Mouse (Mus musculus) intestine, embryonic 15.5 days (tissue): ENCODE measurements around the gene Rasa3. TPM values are rescaled to one million over a fixed set of nuclear protein-coding genes. Genes with fewer than 3 reads are reported as not detected.

Source experiments
- ATAC-seq: fragments of 200-750 bp; cut with Nextera tagmentation; 2 replicates; pipeline ENCODE4 v1.8.0; 2017; ENCODE audit warnings: moderate TSS enrichment, moderate library complexity
- H3K27ac ChIP-seq: fragments of 300-500 bp; sonication (generic); 2 replicates; pipeline ENCODE4 v1.5.1; 2015; ENCODE audit warnings: mild to moderate bottlenecking, inconsistent platforms
- H3K27me3 ChIP-seq: fragments of 300-500 bp; sonication (generic); replicated peaks from 2 replicates; pipeline ENCODE4 v1.6.1; 2015; ENCODE audit warnings: inconsistent platforms
- H3K36me3 ChIP-seq: fragments of 300-500 bp; sonication (generic); 2 replicates; pipeline ENCODE4 v1.6.1; 2015; ENCODE audit warnings: inconsistent platforms
- H3K4me1 ChIP-seq: fragments of 300-500 bp; sonication (generic); replicated peaks from 2 replicates; pipeline ENCODE4 v1.6.1; 2015; ENCODE audit warnings: inconsistent platforms
- H3K4me2 ChIP-seq: fragments of 300-500 bp; sonication (generic); replicated peaks from 2 replicates; pipeline ENCODE4 v1.6.1; 2015; ENCODE audit warnings: mild to moderate bottlenecking, inconsistent platforms
- H3K4me3 ChIP-seq: fragments of 300-500 bp; sonication (generic); replicated peaks from 2 replicates; pipeline ENCODE4 v1.5.1; 2015; ENCODE audit warnings: inconsistent platforms
- H3K9ac ChIP-seq: fragments of 300-500 bp; sonication (generic); 2 replicates; pipeline ENCODE4 v1.6.1; 2015; ENCODE audit warnings: inconsistent platforms
- H3K9me3 ChIP-seq: fragments of 300-500 bp; sonication (generic); 2 replicates; pipeline ENCODE4 v1.6.1; 2016; ENCODE audit warnings: inconsistent platforms
- WGBS: fragments of 180-500 bp; shearing (Covaris S2); methylation state at CpG from one replicate; pipeline ENCODE4 v1.1.7; 2015; 5-methylcytosine and 5-hydroxymethylcytosine counted together
- polyA plus RNA-seq: library from polyadenylated mRNA; unstranded; fragments of >200 nt; fragmentation: Nextera tagmentation; extraction: Ambion mirVana; gene quantifications from 2 replicates; pipeline ENCODE4 v1.2.1, GENCODE M21; 2015

The Rasa3 gene
- polyA plus RNA-seq, 1 experiment from 2014 or later, result 22.2 TPM

GRCm38 (mm10) chr8:13641206-13641605 lies 36.2 kb downstream of the Rasa3 start:
- Histone ChIP-seq H3K27ac (no peak overlapping the region), H3K9me3 (no peaks in the 10 kb centered on the region), H3K4me2 (no peak overlapping the region), H3K4me3 (no peak overlapping the region), H3K27me3 (no peaks in the 10 kb centered on the region), H3K36me3 (no peaks in the 10 kb centered on the region), H3K4me1 (peaks cover 16% of the 10 kb centered on the region), H3K9ac (no peak overlapping the region)
- ATAC-seq, result peak; percentile 27; the same call in 1 of the 2 replicates
- whole genome bisulfite sequencing, result 61% methylated on average over 9 of the region's 9 CpGs

GRCm38 (mm10) chr8:13640452-13640883 lies 36.9 kb downstream of the Rasa3 start:
- ATAC-seq, result peak; percentile 69
- Histone ChIP-seq H3K9ac (no peak overlapping the region), H3K27ac (peak overlapping the region; percentile 25; the same call in 1 of the 2 replicates), H3K36me3 (no peaks in the 10 kb centered on the region), H3K4me1 (peaks cover 16% of the 10 kb centered on the region), H3K4me3 (no peak overlapping the region), H3K9me3 (no peaks in the 10 kb centered on the region), H3K4me2 (no peak overlapping the region), H3K27me3 (no peaks in the 10 kb centered on the region)
- 38% methylated on average over 9 of the region's 9 CpGs for WGBS

- Histone ChIP-seq H3K4me3 (no peak overlapping the region), H3K4me1 (no peaks in the 10 kb centered on the region), H3K4me2 (no peak overlapping the region), H3K9ac (no peak overlapping the region), H3K27me3 (no peaks in the 10 kb centered on the region), H3K27ac (no peak overlapping the region), H3K36me3 (no peaks in the 10 kb centered on the region), H3K9me3 (no peaks in the 10 kb centered on the region)
- no peak for ATAC-seq
- WGBS, result 86% methylated on average over 6 of the region's 6 CpGs
These were observed 44.3 kb downstream of the Rasa3 start for GRCm38 (mm10) chr8:13633107-13633506.

GRCm38 (mm10) chr8:13632309-13632708 lies 45.1 kb downstream of the Rasa3 start:
- H3K4me1 ChIP-seq, result no peaks in the 10 kb centered on the region
- no peak overlapping the region for H3K27ac ChIP-seq
- no peak overlapping the region for H3K9ac ChIP-seq
- ATAC-seq, result no peak
- no peak overlapping the region for H3K4me2 ChIP-seq
- no peaks in the 10 kb centered on the region for H3K27me3 ChIP-seq
- H3K4me3 ChIP-seq, result no peak overlapping the region
- H3K9me3 ChIP-seq, result no peaks in the 10 kb centered on the region
- H3K36me3 ChIP-seq, result no peaks in the 10 kb centered on the region
- 84% methylated on average over 6 of the region's 6 CpGs for WGBS

GRCm38 (mm10) chr8:13630754-13631153 lies 46.6 kb downstream of the Rasa3 start:
- Histone ChIP-seq H3K4me1 (no peaks in the 10 kb centered on the region; the same call in 1 of the 2 replicates), H3K9me3 (no peaks in the 10 kb centered on the region), H3K9ac (no peak overlapping the region), H3K27me3 (no peaks in the 10 kb centered on the region), H3K36me3 (no peaks in the 10 kb centered on the region), H3K27ac (no peak overlapping the region), H3K4me3 (no peak overlapping the region), H3K4me2 (no peak overlapping the region)
- ATAC-seq, result no peak
- 83% methylated on average over 4 of the region's 4 CpGs for WGBS

GRCm38 (mm10) chr8:13630171-13630570 lies 47.2 kb downstream of the Rasa3 start:
- H3K27me3 ChIP-seq, result no peaks in the 10 kb centered on the region
- WGBS, result 68% methylated on average over 5 of the region's 5 CpGs
- no peak overlapping the region for H3K4me2 ChIP-seq
- no peaks in the 10 kb centered on the region for H3K9me3 ChIP-seq
- no peak overlapping the region for H3K4me3 ChIP-seq
- peaks cover 3% of the 10 kb centered on the region for H3K4me1 ChIP-seq
- H3K36me3 ChIP-seq, result no peaks in the 10 kb centered on the region
- ATAC-seq, result no peak
- H3K27ac ChIP-seq, result no peak overlapping the region
- H3K9ac ChIP-seq, result no peak overlapping the region

- no peak overlapping the region for H3K4me2 ChIP-seq
- no peak overlapping the region for H3K4me3 ChIP-seq
- no peaks in the 10 kb centered on the region for H3K27me3 ChIP-seq
- WGBS, result 87% methylated on average over 10 of the region's 10 CpGs
- no peaks in the 10 kb centered on the region for H3K9me3 ChIP-seq
- no peak for ATAC-seq
- no peak overlapping the region for H3K27ac ChIP-seq
- H3K9ac ChIP-seq, result no peak overlapping the region
- peaks cover 9% of the 10 kb centered on the region for H3K4me1 ChIP-seq
- H3K36me3 ChIP-seq, result no peaks in the 10 kb centered on the region
These were observed 47.9 kb downstream of the Rasa3 start for GRCm38 (mm10) chr8:13629351-13630090.

- no peak for ATAC-seq
- no peaks in the 10 kb centered on the region for H3K36me3 ChIP-seq
- 91% methylated on average over 9 of the region's 9 CpGs for WGBS
These were observed 49.3 kb downstream of the Rasa3 start for GRCm38 (mm10) chr8:13628067-13628466.

GRCm38 (mm10) chr8:13627591-13627990 lies 49.8 kb downstream of the Rasa3 start:
- Histone ChIP-seq H3K4me3 (no peak overlapping the region), H3K36me3 (no peaks in the 10 kb centered on the region), H3K27ac (no peak overlapping the region), H3K4me1 (peaks cover 26% of the 10 kb centered on the region), H3K9ac (no peak overlapping the region), H3K9me3 (no peaks in the 10 kb centered on the region), H3K4me2 (no peak overlapping the region), H3K27me3 (no peaks in the 10 kb centered on the region)
- ATAC-seq, result no peak
- 88% methylated on average over 5 of the region's 5 CpGs for whole genome bisulfite sequencing

More at GRCm38 (mm10) chr8:13628067-13628466, 49.3 kb downstream of the Rasa3 start:
- peaks cover 24% of the 10 kb centered on the region for H3K4me1 ChIP-seq
- H3K9ac ChIP-seq, result no peak overlapping the region
- no peak overlapping the region for H3K4me2 ChIP-seq
- no peak overlapping the region for H3K27ac ChIP-seq
- H3K9me3 ChIP-seq, result no peaks in the 10 kb centered on the region
- no peak overlapping the region for H3K4me3 ChIP-seq
- no peaks in the 10 kb centered on the region for H3K27me3 ChIP-seq

- H3K4me2 ChIP-seq, result no peak overlapping the region
- H3K36me3 ChIP-seq, result no peaks in the 10 kb centered on the region
- no peaks in the 10 kb centered on the region for H3K27me3 ChIP-seq
- H3K27ac ChIP-seq, result no peak overlapping the region
- H3K4me3 ChIP-seq, result no peak overlapping the region
- H3K9ac ChIP-seq, result no peak overlapping the region
- WGBS, result 73% methylated on average over 10 of the region's 10 CpGs
- ATAC-seq, result no peak
- H3K4me1 ChIP-seq, result peaks cover 26% of the 10 kb centered on the region
- no peaks in the 10 kb centered on the region for H3K9me3 ChIP-seq
These were observed 51.3 kb downstream of the Rasa3 start for GRCm38 (mm10) chr8:13626114-13626513.

GRCm38 (mm10) chr8:13625281-13625970 lies 52.0 kb downstream of the Rasa3 start:
- H3K27ac ChIP-seq, result peak overlapping the region; percentile 73; the same call in 1 of the 2 replicates
- peaks cover 26% of the 10 kb centered on the region for H3K4me1 ChIP-seq
- WGBS, result 65% methylated on average over 5 of the region's 5 CpGs
- no peak overlapping the region for H3K4me2 ChIP-seq
- no peaks in the 10 kb centered on the region for H3K27me3 ChIP-seq
- H3K9ac ChIP-seq, result no peak overlapping the region
- no peaks in the 10 kb centered on the region for H3K9me3 ChIP-seq
- ATAC-seq, result no peak
- no peaks in the 10 kb centered on the region for H3K36me3 ChIP-seq
- no peak overlapping the region for H3K4me3 ChIP-seq

- no peak overlapping the region for H3K4me3 ChIP-seq
- H3K9me3 ChIP-seq, result no peaks in the 10 kb centered on the region
- no peaks in the 10 kb centered on the region for H3K27me3 ChIP-seq
- 32% methylated on average over 11 of the region's 11 CpGs for WGBS
- peak; percentile 39; the same call in 1 of the 2 replicates for ATAC-seq
- no peaks in the 10 kb centered on the region for H3K36me3 ChIP-seq
- H3K4me1 ChIP-seq, result peaks cover 26% of the 10 kb centered on the region
- no peak overlapping the region for H3K4me2 ChIP-seq
- H3K27ac ChIP-seq, result peak overlapping the region; percentile 73
- H3K9ac ChIP-seq, result no peak overlapping the region
These were observed 52.5 kb downstream of the Rasa3 start for GRCm38 (mm10) chr8:13624863-13625262.
